Mouse (Mus musculus) hindbrain, embryonic 10.5 days (tissue): ENCODE measurements around the gene Fshr. TPM values are rescaled to one million over a fixed set of nuclear protein-coding genes. Genes with fewer than 3 reads are reported as not detected.

ENCODE experiments used
- DNase-seq: peaks from one replicate; pipeline ENCODE4 v3.0.0-alpha.2; 2017; ENCODE audit warnings: low spot score
- H3K27ac ChIP-seq: fragments of 300-500 bp; sonication (generic); 2 replicates; pipeline ENCODE4 v1.5.1; 2016; ENCODE audit warnings: mild to moderate bottlenecking, moderate library complexity
- H3K27me3 ChIP-seq: fragments of 300-500 bp; sonication (generic); 2 replicates; pipeline ENCODE4 v1.6.1; 2016; ENCODE audit warnings: mild to moderate bottlenecking; ENCODE audit not compliant: poor library complexity, insufficient read depth, severe bottlenecking
- H3K36me3 ChIP-seq: fragments of 300-500 bp; sonication (generic); 2 replicates; pipeline ENCODE4 v1.6.1; 2016; ENCODE audit warnings: mild to moderate bottlenecking, moderate library complexity
- H3K4me1 ChIP-seq: fragments of 300-500 bp; sonication (generic); replicated peaks from 2 replicates; pipeline ENCODE4 v1.6.1; 2016; ENCODE audit warnings: mild to moderate bottlenecking
- H3K4me3 ChIP-seq: fragments of 300-500 bp; sonication (generic); 2 replicates; pipeline ENCODE4 v1.5.1; 2016; ENCODE audit warnings: mild to moderate bottlenecking, moderate library complexity
- H3K9me3 ChIP-seq: fragments of 300-500 bp; sonication (generic); 2 replicates; pipeline ENCODE4 v1.6.1; 2016; ENCODE audit warnings: mild to moderate bottlenecking, moderate library complexity
- WGBS: fragments of 180-500 bp; shearing (Covaris S2); methylation state at CpG from one replicate; pipeline ENCODE4 v1.1.7; 2016; 5-methylcytosine and 5-hydroxymethylcytosine counted together
- polyA plus RNA-seq: library from polyadenylated mRNA; unstranded; fragments of >200 nt; fragmentation: Nextera tagmentation; extraction: Ambion mirVana; gene quantifications from 2 replicates; pipeline ENCODE4 v1.2.1, GENCODE M21; 2016

Gene Fshr
- polyA plus RNA-seq, 1 experiment from 2014 or later: not detected

- Histone ChIP-seq H3K9me3 (no peaks in the 10 kb centered on the region), H3K27ac (no peak overlapping the region), H3K4me1 (no peaks in the 10 kb centered on the region), H3K36me3 (no peaks in the 10 kb centered on the region), H3K27me3 (no peaks in the 10 kb centered on the region), H3K4me3 (no peak overlapping the region)
- DNase-seq: no peak
- WGBS: 70% methylated on average over 2 of the region's 2 CpGs
These were observed 117.6 kb downstream of the Fshr start for GRCm38 (mm10) chr17:89082897-89083296.

- H3K4me3 ChIP-seq: no peak overlapping the region
- no peaks in the 10 kb centered on the region for H3K4me1 ChIP-seq
- no peaks in the 10 kb centered on the region for H3K27me3 ChIP-seq
- no peak for DNase-seq
- no peaks in the 10 kb centered on the region for H3K9me3 ChIP-seq
- WGBS: 89% methylated on average over 5 of the region's 5 CpGs
- H3K36me3 ChIP-seq: no peaks in the 10 kb centered on the region
- no peak overlapping the region for H3K27ac ChIP-seq
These were observed 120.8 kb downstream of the Fshr start for GRCm38 (mm10) chr17:89079706-89080105.

GRCm38 (mm10) chr17:89064327-89065095, 136.0 kb downstream of the Fshr start:
- no peak overlapping the region for H3K4me3 ChIP-seq
- no peaks in the 10 kb centered on the region for H3K27me3 ChIP-seq
- DNase-seq: no peak
- no peak overlapping the region for H3K27ac ChIP-seq
- no peaks in the 10 kb centered on the region for H3K36me3 ChIP-seq
- 75% methylated on average over 3 of the region's 3 CpGs for WGBS
- no peaks in the 10 kb centered on the region for H3K4me1 ChIP-seq
- H3K9me3 ChIP-seq: no peaks in the 10 kb centered on the region

- Histone ChIP-seq H3K36me3 (no peaks in the 10 kb centered on the region), H3K27me3 (no peaks in the 10 kb centered on the region), H3K4me1 (no peaks in the 10 kb centered on the region), H3K27ac (no peak overlapping the region), H3K9me3 (no peaks in the 10 kb centered on the region), H3K4me3 (no peak overlapping the region)
- WGBS: 91% methylated on average over 8 of the region's 8 CpGs
- no peak for DNase-seq
These were observed 138.0 kb downstream of the Fshr start for GRCm38 (mm10) chr17:89062348-89062949.

- H3K4me1 ChIP-seq: no peaks in the 10 kb centered on the region
- no peaks in the 10 kb centered on the region for H3K36me3 ChIP-seq
- no peak overlapping the region for H3K4me3 ChIP-seq
- H3K27ac ChIP-seq: no peak overlapping the region
- no peak for DNase-seq
- H3K27me3 ChIP-seq: no peaks in the 10 kb centered on the region
- no peaks in the 10 kb centered on the region for H3K9me3 ChIP-seq
- 83% methylated on average over 3 of the region's 3 CpGs for WGBS
These were observed 149.4 kb downstream of the Fshr start for GRCm38 (mm10) chr17:89051031-89051563.

- DNase-seq: no peak
- Histone ChIP-seq H3K27ac (no peak overlapping the region), H3K9me3 (no peaks in the 10 kb centered on the region), H3K4me3 (no peak overlapping the region), H3K27me3 (no peaks in the 10 kb centered on the region), H3K4me1 (no peaks in the 10 kb centered on the region), H3K36me3 (no peaks in the 10 kb centered on the region)
- WGBS: 84% methylated on average over 2 of the region's 2 CpGs
These were observed 151.4 kb downstream of the Fshr start for GRCm38 (mm10) chr17:89049071-89049470.

- Histone ChIP-seq H3K4me3 (no peak overlapping the region), H3K36me3 (no peaks in the 10 kb centered on the region), H3K27ac (no peak overlapping the region), H3K4me1 (no peaks in the 10 kb centered on the region), H3K27me3 (no peaks in the 10 kb centered on the region), H3K9me3 (no peaks in the 10 kb centered on the region)
- 79% methylated on average over 3 of the region's 3 CpGs for WGBS
- no peak for DNase-seq
These were observed 154.5 kb downstream of the Fshr start for GRCm38 (mm10) chr17:89046016-89046415.

- no peak overlapping the region for H3K27ac ChIP-seq
- no peaks in the 10 kb centered on the region for H3K27me3 ChIP-seq
- WGBS: 84% methylated on average over 5 of the region's 5 CpGs
- no peak overlapping the region for H3K4me3 ChIP-seq
- no peaks in the 10 kb centered on the region for H3K4me1 ChIP-seq
- DNase-seq: no peak
- no peaks in the 10 kb centered on the region for H3K36me3 ChIP-seq
- 0 out of 2 replicates have a peak, but pooled peaks cover 3% of the 10 kb centered on the region for H3K9me3 ChIP-seq
These were observed 163.8 kb downstream of the Fshr start for GRCm38 (mm10) chr17:89036723-89037122.

GRCm38 (mm10) chr17:89036049-89036448, 164.4 kb downstream of the Fshr start:
- H3K4me1 ChIP-seq: no peaks in the 10 kb centered on the region
- 0 out of 2 replicates have a peak, but pooled peaks cover 3% of the 10 kb centered on the region for H3K9me3 ChIP-seq
- no peak overlapping the region for H3K27ac ChIP-seq
- H3K27me3 ChIP-seq: no peaks in the 10 kb centered on the region
- no peaks in the 10 kb centered on the region for H3K36me3 ChIP-seq
- no peak for DNase-seq
- no peak overlapping the region for H3K4me3 ChIP-seq
- WGBS: 91% methylated on average over 3 of the region's 3 CpGs

GRCm38 (mm10) chr17:89034627-89035026, 165.8 kb downstream of the Fshr start:
- Histone ChIP-seq H3K9me3 (0 out of 2 replicates have a peak, but pooled peaks cover 3% of the 10 kb centered on the region), H3K27ac (no peak overlapping the region), H3K36me3 (no peaks in the 10 kb centered on the region), H3K27me3 (no peaks in the 10 kb centered on the region), H3K4me1 (no peaks in the 10 kb centered on the region), H3K4me3 (no peak overlapping the region)
- no peak for DNase-seq

GRCm38 (mm10) chr17:89032981-89033380, 167.5 kb downstream of the Fshr start:
- Histone ChIP-seq H3K36me3 (no peaks in the 10 kb centered on the region), H3K4me1 (no peaks in the 10 kb centered on the region), H3K27ac (no peak overlapping the region), H3K4me3 (no peak overlapping the region), H3K9me3 (0 out of 2 replicates have a peak, but pooled peaks cover 3% of the 10 kb centered on the region), H3K27me3 (no peaks in the 10 kb centered on the region)
- 89% methylated on average over 2 of the region's 2 CpGs for WGBS
- no peak for DNase-seq

GRCm38 (mm10) chr17:89019518-89019917, 181.0 kb downstream of the Fshr start:
- 91% methylated on average over 2 of the region's 2 CpGs for WGBS
- H3K9me3 ChIP-seq: no peaks in the 10 kb centered on the region
- no peaks in the 10 kb centered on the region for H3K27me3 ChIP-seq
- no peak for DNase-seq
- no peak overlapping the region for H3K4me3 ChIP-seq
- no peak overlapping the region for H3K27ac ChIP-seq
- H3K36me3 ChIP-seq: no peaks in the 10 kb centered on the region
- H3K4me1 ChIP-seq: no peaks in the 10 kb centered on the region

GRCm38 (mm10) chr17:89017002-89017401, 183.5 kb downstream of the Fshr start:
- no peaks in the 10 kb centered on the region for H3K9me3 ChIP-seq
- no peaks in the 10 kb centered on the region for H3K27me3 ChIP-seq
- no peaks in the 10 kb centered on the region for H3K36me3 ChIP-seq
- DNase-seq: no peak
- WGBS: 86% methylated on average over 4 of the region's 4 CpGs
- no peak overlapping the region for H3K27ac ChIP-seq
- H3K4me3 ChIP-seq: no peak overlapping the region
- H3K4me1 ChIP-seq: no peaks in the 10 kb centered on the region
